Mouse (Mus musculus) hindbrain, postnatal 0 days (tissue): Measurements from ENCODE around the gene Riox2. TPM values are rescaled to one million over a fixed set of nuclear protein-coding genes. Genes with fewer than 3 reads are reported as not detected.

Experiments
- ATAC-seq: fragments of 200-750 bp; cut with Nextera tagmentation; 2 replicates; pipeline ENCODE4 v1.8.0; 2017; ENCODE audit warnings: mild to moderate bottlenecking, moderate TSS enrichment, moderate library complexity
- DNase-seq: peaks from one replicate; pipeline ENCODE4 v3.0.0-alpha.2; 2015; ENCODE audit warnings: low spot score
- H3K27ac ChIP-seq: fragments of 300-500 bp; sonication (generic); 2 replicates; pipeline ENCODE4 v1.5.1; 2014; ENCODE audit warnings: mild to moderate bottlenecking
- H3K27me3 ChIP-seq: fragments of 300-500 bp; sonication (generic); 2 replicates; pipeline ENCODE4 v1.6.1; 2014; ENCODE audit warnings: low read length, mixed read lengths; ENCODE audit not compliant: insufficient read depth
- H3K36me3 ChIP-seq: fragments of 300-500 bp; sonication (generic); 2 replicates; pipeline ENCODE4 v1.6.1; 2014; ENCODE audit warnings: low read length, mixed read lengths; ENCODE audit not compliant: insufficient read depth
- H3K4me1 ChIP-seq: fragments of 300-500 bp; sonication (generic); 2 replicates; pipeline ENCODE4 v1.6.1; 2014; ENCODE audit warnings: antibody characterized with exemption, low read length, mixed read lengths; ENCODE audit not compliant: insufficient read depth
- H3K4me2 ChIP-seq: fragments of 300-500 bp; sonication (generic); 2 replicates; pipeline ENCODE4 v1.6.1; 2014; ENCODE audit warnings: low read depth, mild to moderate bottlenecking, low read length, moderate library complexity, mixed read lengths
- H3K4me3 ChIP-seq: fragments of 300-500 bp; sonication (generic); 2 replicates; pipeline ENCODE4 v1.5.1; 2014; ENCODE audit warnings: low read length
- H3K9ac ChIP-seq: fragments of 300-500 bp; sonication (generic); replicated peaks from 2 replicates; pipeline ENCODE4 v1.6.1; 2014; ENCODE audit warnings: mild to moderate bottlenecking, low read length, moderate library complexity, mixed read lengths
- H3K9me3 ChIP-seq: fragments of 300-500 bp; sonication (generic); 2 replicates; pipeline ENCODE4 v1.6.1; 2016; ENCODE audit warnings: low read length, mixed read lengths
- CTCF ChIP-seq: IDR thresholded peaks from 2 replicates; pipeline ENCODE4 v1.5.1; 2016; ENCODE audit warnings: antibody characterized with exemption, control low read depth, low read depth
- WGBS: fragments of 180-500 bp; shearing (Covaris S2); extraction: QIAGEN DNeasy Blood & Tissue Kit; methylation state at CpG from one replicate; pipeline ENCODE4 v1.1.7; 2014; 5-methylcytosine and 5-hydroxymethylcytosine counted together
- polyA plus RNA-seq: library from polyadenylated mRNA; unstranded; fragments of >200 nt; fragmentation: Nextera tagmentation; extraction: Ambion mirVana; gene quantifications from 2 replicates; pipeline ENCODE4 v1.2.1, GENCODE M21; 2015
- total RNA-seq: library from RNA; depleted of rRNA; stranded (reverse); fragments of >200 nt; gene quantifications from 2 replicates; pipeline ENCODE4 v1.2.3, GENCODE M21; 2014; rRNA removed

Gene Riox2
- total and polyA plus RNA-seq, 2 experiments from 2014 or later: 8.1 to 11.1 TPM

GRCm38 (mm10) chr16:59535673-59536072 lies 64.1 kb downstream of the Riox2 start:
- ATAC-seq (no peak), DNase-seq (no peak)
- H3K36me3 ChIP-seq: no peaks in the 10 kb centered on the region
- H3K27me3 ChIP-seq: no peaks in the 10 kb centered on the region
- no peak overlapping the region for H3K4me2 ChIP-seq
- H3K4me3 ChIP-seq: no peak overlapping the region
- WGBS: 86% methylated on average over 5 of the region's 5 CpGs
- H3K4me1 ChIP-seq: no peaks in the 10 kb centered on the region
- no peak overlapping the region for H3K9ac ChIP-seq
- no peaks in the 10 kb centered on the region for H3K9me3 ChIP-seq
- no peak overlapping the region for H3K27ac ChIP-seq
- TF ChIP-seq CTCF: peak; percentile 49

GRCm38 (mm10) chr16:59540944-59541343 lies 69.4 kb downstream of the Riox2 start:
- Histone ChIP-seq H3K4me2 (no peak overlapping the region), H3K27me3 (no peaks in the 10 kb centered on the region), H3K4me3 (no peak overlapping the region), H3K36me3 (no peaks in the 10 kb centered on the region), H3K4me1 (no peaks in the 10 kb centered on the region), H3K27ac (no peak overlapping the region), H3K9ac (no peak overlapping the region), H3K9me3 (no peaks in the 10 kb centered on the region)
- 89% methylated on average over 3 of the region's 3 CpGs for WGBS
- no peak for DNase-seq
- no peak for TF ChIP-seq CTCF
- no peak for ATAC-seq

GRCm38 (mm10) chr16:59541382-59541781 lies 69.8 kb downstream of the Riox2 start:
- Histone ChIP-seq H3K4me1 (no peaks in the 10 kb centered on the region), H3K36me3 (no peaks in the 10 kb centered on the region), H3K27me3 (no peaks in the 10 kb centered on the region), H3K9me3 (no peaks in the 10 kb centered on the region), H3K4me3 (no peak overlapping the region), H3K9ac (no peak overlapping the region), H3K4me2 (no peak overlapping the region), H3K27ac (no peak overlapping the region)
- no peak for TF ChIP-seq CTCF
- ATAC-seq (no peak), DNase-seq (no peak)
- WGBS: 87% methylated on average over 4 of the region's 4 CpGs

Other genes starting within 250 kb of the Riox2 start
- gene Olfr201, start 199.1 kb upstream of the Riox2 start, total RNA-seq: not detected in 2 replicates
- not detected in 2 replicates for gene Olfr201, start 199.1 kb upstream of the Riox2 start, polyA plus RNA-seq
- not detected in 2 replicates for gene Olfr202, start 185.0 kb upstream of the Riox2 start, total RNA-seq
- not detected in 2 replicates for gene Olfr202, start 185.0 kb upstream of the Riox2 start, polyA plus RNA-seq
- gene Olfr203, start 172.9 kb upstream of the Riox2 start, total RNA-seq: not detected in 2 replicates
- not detected in 2 replicates for gene Olfr203, start 172.9 kb upstream of the Riox2 start, polyA plus RNA-seq
- not detected in 2 replicates for gene Olfr204, start 153.5 kb upstream of the Riox2 start, total RNA-seq
- not detected in 2 replicates for gene Olfr204, start 153.5 kb upstream of the Riox2 start, polyA plus RNA-seq
- not detected in 2 replicates for gene Olfr205, start 140.6 kb upstream of the Riox2 start, total RNA-seq
- gene Olfr205, start 140.6 kb upstream of the Riox2 start, polyA plus RNA-seq: not detected in 2 replicates
- not detected in 2 replicates for gene Olfr206, start 122.5 kb upstream of the Riox2 start, total RNA-seq
- not detected in 2 replicates for gene Olfr206, start 122.5 kb upstream of the Riox2 start, polyA plus RNA-seq
- gene Olfr209, start 107.8 kb upstream of the Riox2 start, total RNA-seq: not detected in 2 replicates
- not detected in 2 replicates for gene Olfr209, start 107.8 kb upstream of the Riox2 start, polyA plus RNA-seq
- not detected in 2 replicates for gene Gabrr3, start 64.4 kb upstream of the Riox2 start, total RNA-seq
- gene Gabrr3, start 64.4 kb upstream of the Riox2 start, polyA plus RNA-seq: 0.03 TPM in 1 of 2 replicates, not detected in the other
- gene Crybg3, start 129.2 kb downstream of the Riox2 start, total RNA-seq: 5.9 and 6.5 TPM in 2 replicates
- 1.4 and 2.1 TPM in 2 replicates for gene Crybg3, start 129.2 kb downstream of the Riox2 start, polyA plus RNA-seq
- gene Arl6, start 167.6 kb downstream of the Riox2 start, total RNA-seq: 26.6 and 29.1 TPM in 2 replicates
- gene Arl6, start 167.6 kb downstream of the Riox2 start, polyA plus RNA-seq: 63.7 and 65.8 TPM in 2 replicates